Mouse (Mus musculus): ENCODE results near the gene Tyms. TPM values are rescaled to one million over a fixed set of nuclear protein-coding genes. Genes with fewer than 3 reads are reported as not detected.

Gene Tyms
- polyA plus RNA-seq (2015; fragmentation: Nextera tagmentation; extraction: Ambion mirVana): 67.9 and 68.8 TPM in 2 replicates

GRCm38 (mm10) chr5:30072825-30073821, at the start of gene Tyms:
Tyms (minus strand) TSS chr5:30073617.
- Histone ChIP-seq H3K9me3 (no peaks in the 10 kb centered on the region), H3K27me3 (no peaks in the 10 kb centered on the region), H3K36me3 (peaks cover 16% of the 10 kb centered on the region), H3K27ac (peak within 1 kb of the TSS; percentile 78), H3K4me2 (peak within 1 kb of the TSS; percentile 93), H3K4me1 (replicated peaks) (peaks cover 13% of the 10 kb centered on the region), H3K4me3 (peak within 1 kb of the TSS; percentile 72), H3K9ac (peak within 1 kb of the TSS; percentile 80)
- 2% methylated on average over 45 of the region's 45 CpGs for WGBS
- ATAC-seq (ENCODE audit: low FRiP score): peak; percentile 95

GRCm38 (mm10) chr5:30122481-30122880, 49.1 kb upstream of the Tyms start:
- no peak overlapping the region for H3K27ac ChIP-seq
- WGBS: 93% methylated on average over 6 of the region's 6 CpGs
- H3K4me1 ChIP-seq (replicated peaks): no peaks in the 10 kb centered on the region
- H3K9ac ChIP-seq: no peak overlapping the region
- H3K27me3 ChIP-seq: no peaks in the 10 kb centered on the region
- no peak overlapping the region for H3K4me2 ChIP-seq
- peaks cover 100% of the 10 kb centered on the region for H3K36me3 ChIP-seq
- no peaks in the 10 kb centered on the region for H3K9me3 ChIP-seq
- no peak overlapping the region for H3K4me3 ChIP-seq
- no peak for ATAC-seq (ENCODE audit: low FRiP score)

- Histone ChIP-seq H3K27ac (no peak overlapping the region), H3K36me3 (peaks cover 96% of the 10 kb centered on the region), H3K4me2 (no peak overlapping the region), H3K9ac (no peak overlapping the region), H3K4me3 (no peak overlapping the region), H3K4me1 (replicated peaks) (no peaks in the 10 kb centered on the region), H3K9me3 (no peaks in the 10 kb centered on the region), H3K27me3 (no peaks in the 10 kb centered on the region)
- 81% methylated on average over 7 of the region's 7 CpGs for WGBS
- no peak for ATAC-seq (ENCODE audit: low FRiP score)
Measured at GRCm38 (mm10) chr5:30120106-30120505, 46.7 kb upstream of the Tyms start.

DNA sequence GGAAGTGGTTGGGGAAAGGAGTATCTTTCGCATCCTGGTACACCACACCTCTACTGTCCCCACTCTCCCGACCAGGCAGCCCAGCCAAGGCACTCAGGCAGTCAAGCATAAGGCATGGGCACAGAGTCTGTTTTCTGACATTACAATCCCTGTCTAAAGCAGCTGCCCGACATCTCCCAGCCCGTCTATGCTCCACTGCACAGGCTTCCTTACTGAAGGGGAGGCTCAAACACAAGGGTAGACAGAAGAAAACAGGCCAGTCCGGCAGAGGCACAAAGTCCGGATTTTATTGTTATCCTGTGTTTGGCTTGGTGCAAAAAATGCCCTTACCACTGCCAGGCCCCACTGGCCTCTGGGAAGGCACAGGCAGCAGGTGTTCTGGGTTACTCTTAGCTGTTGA, 45.7 kb upstream of the Tyms start:
- 86% methylated on average over 6 of the region's 6 CpGs for WGBS
- no peak overlapping the region for H3K4me3 ChIP-seq
- H3K27me3 ChIP-seq: no peaks in the 10 kb centered on the region
- H3K27ac ChIP-seq: no peak overlapping the region
- peaks cover 86% of the 10 kb centered on the region for H3K36me3 ChIP-seq
- no peaks in the 10 kb centered on the region for H3K9me3 ChIP-seq
- H3K4me1 ChIP-seq (replicated peaks): peaks cover 8% of the 10 kb centered on the region
- no peak overlapping the region for H3K9ac ChIP-seq
- no peak for ATAC-seq (ENCODE audit: low FRiP score)
- H3K4me2 ChIP-seq: no peak overlapping the region

DNA sequence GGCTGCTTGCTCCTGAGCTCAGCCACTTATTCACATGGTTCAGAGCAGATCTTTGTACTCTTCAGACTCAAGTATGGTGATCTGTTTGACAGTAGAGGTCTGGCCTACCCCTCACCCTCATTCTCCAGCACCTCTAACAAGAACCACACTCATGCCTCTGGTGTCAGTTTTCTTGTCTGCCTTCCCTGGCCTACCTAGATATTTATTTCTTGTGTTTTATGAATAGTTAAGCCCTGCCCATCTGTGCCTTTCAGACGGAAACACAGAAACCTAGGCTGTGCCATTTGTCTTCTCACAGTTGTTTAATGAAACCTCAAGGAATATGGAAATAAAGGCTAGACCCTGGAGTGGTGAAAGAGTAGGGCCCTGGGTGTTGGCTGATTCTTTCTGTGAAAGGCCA, 44.6 kb upstream of the Tyms start:
- no peak overlapping the region for H3K27ac ChIP-seq
- H3K27me3 ChIP-seq: peaks cover 10% of the 10 kb centered on the region
- no peak for ATAC-seq (ENCODE audit: low FRiP score)
- no peak overlapping the region; the same call in 1 of the 2 replicates for H3K9ac ChIP-seq
- no peak overlapping the region for H3K4me2 ChIP-seq
- H3K36me3 ChIP-seq: peaks cover 79% of the 10 kb centered on the region
- 88% methylated on average over 1 of the region's 1 CpGs for WGBS
- H3K4me1 ChIP-seq (replicated peaks): peaks cover 18% of the 10 kb centered on the region
- no peaks in the 10 kb centered on the region for H3K9me3 ChIP-seq
- H3K4me3 ChIP-seq: no peak overlapping the region

DNA sequence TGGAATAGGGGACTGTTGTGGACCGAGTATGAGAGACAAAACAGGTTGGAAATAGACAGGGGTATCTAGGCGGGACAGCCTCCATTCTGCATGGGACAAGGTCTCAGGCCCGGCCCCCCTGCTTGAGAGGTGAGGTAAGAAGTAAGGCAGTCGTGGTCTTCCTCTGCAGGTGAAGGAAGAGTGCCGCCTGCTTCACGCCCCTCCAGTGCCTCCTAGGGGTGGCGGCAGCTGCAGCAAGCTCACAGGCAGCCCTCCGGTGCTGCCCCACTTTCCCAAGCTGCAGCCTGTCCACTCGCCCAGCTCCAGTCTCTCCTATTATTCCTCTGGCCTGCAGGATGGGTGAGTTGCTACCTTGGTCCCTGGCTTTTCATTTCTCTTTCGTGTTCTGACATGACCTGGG, 42.3 kb upstream of the Tyms start:
- no peak overlapping the region for H3K9ac ChIP-seq
- WGBS: 32% methylated on average over 10 of the region's 10 CpGs
- no peaks in the 10 kb centered on the region for H3K9me3 ChIP-seq
- peaks cover 23% of the 10 kb centered on the region for H3K27me3 ChIP-seq
- H3K4me1 ChIP-seq (replicated peaks): peaks cover 34% of the 10 kb centered on the region
- no peak overlapping the region for H3K4me3 ChIP-seq
- no peak overlapping the region for H3K27ac ChIP-seq
- H3K36me3 ChIP-seq: peaks cover 62% of the 10 kb centered on the region
- no peak overlapping the region for H3K4me2 ChIP-seq
- ATAC-seq (ENCODE audit: low FRiP score): no peak

DNA sequence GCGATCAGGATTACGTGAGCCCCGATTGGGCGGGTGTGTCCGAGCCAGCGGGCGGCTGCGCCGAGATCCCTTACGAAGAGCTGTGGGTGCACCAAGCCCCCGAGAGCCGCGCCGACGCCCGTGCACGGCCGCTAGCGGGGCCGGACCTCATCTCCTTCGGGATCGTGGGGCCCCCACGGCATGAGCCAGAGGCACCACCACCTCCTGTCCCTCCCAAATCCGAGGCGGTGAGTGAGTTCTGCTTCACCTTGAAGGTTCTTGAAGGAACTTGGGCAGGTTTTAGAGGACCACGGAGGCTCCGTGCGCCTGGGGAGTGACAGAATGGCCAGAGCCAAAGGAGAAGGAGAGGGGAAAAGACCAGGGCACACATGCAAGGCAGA, 41.3 kb upstream of the Tyms start:
- Histone ChIP-seq H3K27me3 (peaks cover 23% of the 10 kb centered on the region), H3K4me1 (replicated peaks) (peaks cover 43% of the 10 kb centered on the region), H3K9me3 (no peaks in the 10 kb centered on the region), H3K36me3 (peaks cover 53% of the 10 kb centered on the region), H3K27ac (no peak overlapping the region), H3K4me2 (peak overlapping the region; percentile 71), H3K4me3 (peak overlapping the region; percentile 49), H3K9ac (peak overlapping the region; percentile 75)
- 4% methylated on average over 28 of the region's 28 CpGs for WGBS
- ATAC-seq (ENCODE audit: low FRiP score): peak; percentile 6; the same call in 1 of the 2 replicates

DNA sequence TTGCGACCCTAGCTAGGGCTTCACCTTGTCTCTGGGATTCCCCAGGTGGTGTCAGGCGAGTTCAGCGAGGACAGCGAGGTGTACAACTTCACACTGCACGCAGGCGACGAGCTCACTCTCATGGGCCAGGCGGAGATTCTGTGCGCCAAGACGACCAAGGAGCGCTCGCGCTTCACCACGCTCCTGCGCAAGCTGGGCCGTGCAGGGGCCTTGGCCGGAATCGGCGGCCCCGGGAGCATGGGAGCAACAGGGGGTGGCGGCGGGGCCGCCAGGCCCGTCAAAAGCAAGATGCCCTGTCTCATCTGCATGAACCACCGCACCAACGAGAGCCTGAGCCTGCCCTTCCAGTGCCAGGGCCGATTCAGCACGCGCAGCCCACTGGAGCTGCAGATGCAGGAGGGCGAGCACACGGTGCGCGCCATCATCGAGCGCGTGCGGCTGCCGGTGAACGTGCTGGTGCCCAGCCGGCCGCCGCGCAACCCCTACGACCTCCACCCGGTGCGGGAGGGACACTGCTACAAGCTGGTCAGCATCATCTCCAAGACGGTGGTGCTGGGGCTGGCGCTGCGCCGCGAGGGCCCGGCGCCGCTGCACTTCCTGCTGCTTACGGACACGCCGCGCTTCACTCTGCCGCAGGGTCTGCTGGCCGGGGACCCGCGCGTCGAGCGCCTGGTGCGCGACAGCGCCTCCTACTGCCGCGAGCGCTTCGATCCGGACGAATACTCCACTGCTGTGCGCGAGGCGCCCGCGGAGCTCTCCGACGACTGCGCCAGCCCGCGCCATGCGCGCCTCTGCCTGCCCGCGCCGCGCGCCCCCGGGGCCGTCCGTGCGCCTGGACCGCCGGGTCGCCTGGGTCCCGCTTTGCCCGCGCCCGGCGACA, 40.7 kb upstream of the Tyms start:
- 1% methylated on average over 90 of the region's 103 CpGs for WGBS
- ATAC-seq (ENCODE audit: low FRiP score): peak; percentile 85
- H3K36me3 ChIP-seq: peaks cover 46% of the 10 kb centered on the region
- H3K27ac ChIP-seq: peak overlapping the region; percentile 67
- peaks cover 23% of the 10 kb centered on the region for H3K27me3 ChIP-seq
- peaks cover 48% of the 10 kb centered on the region for H3K4me1 ChIP-seq (replicated peaks)
- H3K4me2 ChIP-seq: peak overlapping the region; percentile 71
- peak overlapping the region; percentile 49 for H3K4me3 ChIP-seq
- H3K9me3 ChIP-seq: no peaks in the 10 kb centered on the region
- peak overlapping the region; percentile 75 for H3K9ac ChIP-seq

GRCm38 (mm10) chr5:30112533-30113068, 39.2 kb upstream of the Tyms start:
- Histone ChIP-seq H3K4me2 (no peak overlapping the region), H3K9me3 (no peaks in the 10 kb centered on the region), H3K27ac (no peak overlapping the region), H3K27me3 (peaks cover 23% of the 10 kb centered on the region), H3K9ac (no peak overlapping the region), H3K4me1 (replicated peaks) (peaks cover 63% of the 10 kb centered on the region), H3K4me3 (no peak overlapping the region), H3K36me3 (peaks cover 31% of the 10 kb centered on the region)
- ATAC-seq (ENCODE audit: low FRiP score): no peak
- 86% methylated on average over 3 of the region's 3 CpGs for WGBS

- Histone ChIP-seq H3K4me3 (no peak overlapping the region), H3K4me2 (peak overlapping the region; percentile 47), H3K9ac (0 out of 2 replicates have a peak overlapping the region, but pooled peaks have one; percentile 26), H3K9me3 (no peaks in the 10 kb centered on the region), H3K27me3 (peaks cover 23% of the 10 kb centered on the region), H3K4me1 (replicated peaks) (peaks cover 71% of the 10 kb centered on the region), H3K27ac (0 out of 2 replicates have a peak overlapping the region, but pooled peaks have one; percentile 76), H3K36me3 (peaks cover 23% of the 10 kb centered on the region)
- ATAC-seq (ENCODE audit: low FRiP score): no peak
- 63% methylated on average over 3 of the region's 3 CpGs for WGBS
Measured at GRCm38 (mm10) chr5:30111771-30112170, 38.4 kb upstream of the Tyms start.

GRCm38 (mm10) chr5:30111126-30111525, 37.7 kb upstream of the Tyms start:
- ATAC-seq (ENCODE audit: low FRiP score): peak; percentile 27
- H3K27me3 ChIP-seq: peaks cover 23% of the 10 kb centered on the region
- peak overlapping the region; percentile 19; the same call in 1 of the 2 replicates for H3K4me3 ChIP-seq
- H3K36me3 ChIP-seq: peaks cover 16% of the 10 kb centered on the region
- peaks cover 77% of the 10 kb centered on the region for H3K4me1 ChIP-seq (replicated peaks)
- H3K9me3 ChIP-seq: no peaks in the 10 kb centered on the region
- WGBS: under 1% methylated on average over 18 of the region's 18 CpGs
- peak overlapping the region; percentile 47 for H3K4me2 ChIP-seq
- peak overlapping the region; percentile 26; the same call in 1 of the 2 replicates for H3K9ac ChIP-seq
- peak overlapping the region; percentile 76 for H3K27ac ChIP-seq
